Mouse (Mus musculus): ENCODE measurements around the gene Stk38. TPM values are rescaled to one million over a fixed set of nuclear protein-coding genes. Genes with fewer than 3 reads are reported as not detected.

Stk38 gene
- polyA plus RNA-seq, 1 experiment from 2014 or later, result 51.0 TPM

GRCm38 (mm10) chr17:28944481-28944880 is 63.3 kb downstream of the Stk38 start:
- no peak for ATAC-seq (ENCODE audit: low read depth)
- no peak overlapping the region for H3K4me3 ChIP-seq (ENCODE audit: low read depth, low read length)
- H3K36me3 ChIP-seq (ENCODE audit: control insufficient read depth, insufficient read depth), result no peaks in the 10 kb centered on the region
- peaks cover 4% of the 10 kb centered on the region for H3K4me1 ChIP-seq (ENCODE audit: control insufficient read depth, low read depth, low read length)
- H3K27me3 ChIP-seq (ENCODE audit: control insufficient read depth, insufficient read depth, low read depth, low read length), result no peaks in the 10 kb centered on the region
- H3K9me3 ChIP-seq (replicated peaks; ENCODE audit: control insufficient read depth, low read length), result peaks cover 6% of the 10 kb centered on the region
- H3K27ac ChIP-seq (ENCODE audit: low read length), result no peak overlapping the region
- H3K9ac ChIP-seq (ENCODE audit: low read depth, low read length), result no peak overlapping the region
- no peak overlapping the region for H3K4me2 ChIP-seq (ENCODE audit: low read depth, low read length)
- 73% methylated on average over 7 of the region's 7 CpGs for WGBS (ENCODE audit: insufficient replicate concordance)

- H3K4me1 ChIP-seq (ENCODE audit: control insufficient read depth, low read depth, low read length), result peaks cover 4% of the 10 kb centered on the region
- no peaks in the 10 kb centered on the region for H3K27me3 ChIP-seq (ENCODE audit: control insufficient read depth, insufficient read depth, low read depth, low read length)
- H3K27ac ChIP-seq (ENCODE audit: low read length), result no peak within 1 kb of the TSS
- H3K4me2 ChIP-seq (ENCODE audit: low read depth, low read length), result no peak within 1 kb of the TSS
- H3K9me3 ChIP-seq (replicated peaks; ENCODE audit: control insufficient read depth, low read length), result peaks cover 6% of the 10 kb centered on the region
- no peak within 1 kb of the TSS for H3K4me3 ChIP-seq (ENCODE audit: low read depth, low read length)
- no peaks in the 10 kb centered on the region for H3K36me3 ChIP-seq (ENCODE audit: control insufficient read depth, insufficient read depth)
- H3K9ac ChIP-seq (ENCODE audit: low read depth, low read length), result no peak within 1 kb of the TSS
- WGBS (ENCODE audit: insufficient replicate concordance), result 75% methylated on average over 7 of the region's 7 CpGs
- no peak for ATAC-seq (ENCODE audit: low read depth)
Measured at GRCm38 (mm10) chr17:28943740-28944139, 64.1 kb downstream of the Stk38 start, which contains the start of gene Pxt1. Gene Pxt1, minus strand, starts transcription at chr17:28943840.

- no peak overlapping the region for H3K4me2 ChIP-seq (ENCODE audit: low read depth, low read length)
- peaks cover 1% of the 10 kb centered on the region for H3K9me3 ChIP-seq (replicated peaks; ENCODE audit: control insufficient read depth, low read length)
- no peaks in the 10 kb centered on the region for H3K27me3 ChIP-seq (ENCODE audit: control insufficient read depth, insufficient read depth, low read depth, low read length)
- H3K27ac ChIP-seq (ENCODE audit: low read length), result no peak overlapping the region
- no peak overlapping the region for H3K9ac ChIP-seq (ENCODE audit: low read depth, low read length)
- peaks cover 4% of the 10 kb centered on the region for H3K4me1 ChIP-seq (ENCODE audit: control insufficient read depth, low read depth, low read length)
- no peaks in the 10 kb centered on the region for H3K36me3 ChIP-seq (ENCODE audit: control insufficient read depth, insufficient read depth)
- peak; percentile 71 for ATAC-seq (ENCODE audit: low read depth)
- no peak overlapping the region for H3K4me3 ChIP-seq (ENCODE audit: low read depth, low read length)
- WGBS (ENCODE audit: insufficient replicate concordance), result 68% methylated on average over 10 of the region's 11 CpGs
Measured at GRCm38 (mm10) chr17:28942101-28942500, 65.7 kb downstream of the Stk38 start.

- no peak overlapping the region for H3K4me2 ChIP-seq (ENCODE audit: low read depth, low read length)
- H3K4me3 ChIP-seq (ENCODE audit: low read depth, low read length), result no peak overlapping the region
- H3K9ac ChIP-seq (ENCODE audit: low read depth, low read length), result no peak overlapping the region
- no peaks in the 10 kb centered on the region for H3K9me3 ChIP-seq (replicated peaks; ENCODE audit: control insufficient read depth, low read length)
- H3K36me3 ChIP-seq (ENCODE audit: control insufficient read depth, insufficient read depth), result no peaks in the 10 kb centered on the region
- WGBS (ENCODE audit: insufficient replicate concordance), result 82% methylated on average over 25 of the region's 25 CpGs
- H3K4me1 ChIP-seq (ENCODE audit: control insufficient read depth, low read depth, low read length), result peaks cover 10% of the 10 kb centered on the region
- H3K27me3 ChIP-seq (ENCODE audit: control insufficient read depth, insufficient read depth, low read depth, low read length), result no peaks in the 10 kb centered on the region
- no peak for ATAC-seq (ENCODE audit: low read depth)
- H3K27ac ChIP-seq (ENCODE audit: low read length), result no peak overlapping the region
Measured at GRCm38 (mm10) chr17:28940776-28941555, 66.8 kb downstream of the Stk38 start.

GRCm38 (mm10) chr17:28936622-28937345 is 71.0 kb downstream of the Stk38 start:
- no peaks in the 10 kb centered on the region for H3K9me3 ChIP-seq (replicated peaks; ENCODE audit: control insufficient read depth, low read length)
- no peak overlapping the region for H3K4me2 ChIP-seq (ENCODE audit: low read depth, low read length)
- H3K27ac ChIP-seq (ENCODE audit: low read length), result no peak overlapping the region
- no peaks in the 10 kb centered on the region for H3K36me3 ChIP-seq (ENCODE audit: control insufficient read depth, insufficient read depth)
- H3K4me3 ChIP-seq (ENCODE audit: low read depth, low read length), result no peak overlapping the region
- WGBS (ENCODE audit: insufficient replicate concordance), result 71% methylated on average over 10 of the region's 10 CpGs
- no peak overlapping the region for H3K9ac ChIP-seq (ENCODE audit: low read depth, low read length)
- no peak for ATAC-seq (ENCODE audit: low read depth)
- peaks cover 12% of the 10 kb centered on the region for H3K4me1 ChIP-seq (ENCODE audit: control insufficient read depth, low read depth, low read length)
- H3K27me3 ChIP-seq (ENCODE audit: control insufficient read depth, insufficient read depth, low read depth, low read length), result no peaks in the 10 kb centered on the region

- Histone ChIP-seq H3K9me3 (replicated peaks; ENCODE audit: control insufficient read depth, low read length) (no peaks in the 10 kb centered on the region), H3K9ac (ENCODE audit: low read depth, low read length) (peak overlapping the region; percentile 8; the same call in 1 of the 2 replicates), H3K4me1 (ENCODE audit: control insufficient read depth, low read depth, low read length) (peaks cover 18% of the 10 kb centered on the region), H3K27ac (ENCODE audit: low read length) (no peak overlapping the region), H3K36me3 (ENCODE audit: control insufficient read depth, insufficient read depth) (no peaks in the 10 kb centered on the region), H3K27me3 (ENCODE audit: control insufficient read depth, insufficient read depth, low read depth, low read length) (no peaks in the 10 kb centered on the region), H3K4me3 (ENCODE audit: low read depth, low read length) (no peak overlapping the region), H3K4me2 (ENCODE audit: low read depth, low read length) (no peak overlapping the region)
- 0 out of 2 replicates have a peak, but pooled peaks have one; percentile 19 for ATAC-seq (ENCODE audit: low read depth)
- 36% methylated on average over 7 of the region's 7 CpGs for WGBS (ENCODE audit: insufficient replicate concordance)
Measured at GRCm38 (mm10) chr17:28936133-28936532, 71.7 kb downstream of the Stk38 start.

- H3K36me3 ChIP-seq (ENCODE audit: control insufficient read depth, insufficient read depth), result no peaks in the 10 kb centered on the region
- H3K9ac ChIP-seq (ENCODE audit: low read depth, low read length), result no peak overlapping the region; the same call in 1 of the 2 replicates
- no peak for ATAC-seq (ENCODE audit: low read depth)
- no peak overlapping the region for H3K4me2 ChIP-seq (ENCODE audit: low read depth, low read length)
- WGBS (ENCODE audit: insufficient replicate concordance), result 72% methylated on average over 19 of the region's 19 CpGs
- H3K27ac ChIP-seq (ENCODE audit: low read length), result no peak overlapping the region
- H3K4me1 ChIP-seq (ENCODE audit: control insufficient read depth, low read depth, low read length), result peaks cover 34% of the 10 kb centered on the region
- H3K4me3 ChIP-seq (ENCODE audit: low read depth, low read length), result no peak overlapping the region
- no peaks in the 10 kb centered on the region for H3K27me3 ChIP-seq (ENCODE audit: control insufficient read depth, insufficient read depth, low read depth, low read length)
- no peaks in the 10 kb centered on the region for H3K9me3 ChIP-seq (replicated peaks; ENCODE audit: control insufficient read depth, low read length)
Measured at GRCm38 (mm10) chr17:28934120-28934916, 73.5 kb downstream of the Stk38 start.

- Histone ChIP-seq H3K4me2 (ENCODE audit: low read depth, low read length) (no peak overlapping the region), H3K27me3 (ENCODE audit: control insufficient read depth, insufficient read depth, low read depth, low read length) (no peaks in the 10 kb centered on the region), H3K4me3 (ENCODE audit: low read depth, low read length) (no peak overlapping the region), H3K4me1 (ENCODE audit: control insufficient read depth, low read depth, low read length) (peaks cover 42% of the 10 kb centered on the region), H3K9me3 (replicated peaks; ENCODE audit: control insufficient read depth, low read length) (no peaks in the 10 kb centered on the region), H3K9ac (ENCODE audit: low read depth, low read length) (no peak overlapping the region), H3K36me3 (ENCODE audit: control insufficient read depth, insufficient read depth) (no peaks in the 10 kb centered on the region), H3K27ac (ENCODE audit: low read length) (peak overlapping the region; percentile 15; the same call in 1 of the 2 replicates)
- WGBS (ENCODE audit: insufficient replicate concordance), result 89% methylated on average over 4 of the region's 4 CpGs
- no peak for ATAC-seq (ENCODE audit: low read depth)
Measured at GRCm38 (mm10) chr17:28932274-28932673, 75.5 kb downstream of the Stk38 start.

All from liver, embryonic 16.5 days (tissue).